Mouse (Mus musculus): ENCODE data around the gene Tpbg. TPM values are rescaled to one million over a fixed set of nuclear protein-coding genes. Genes with fewer than 3 reads are reported as not detected.

Tpbg gene
- polyA plus RNA-seq, 1 experiment = 14.6 TPM

Other genes starting within 250 kb of the Tpbg start
- gene Ibtk, start 93.0 kb upstream of the Tpbg start, polyA plus RNA-seq (2012; rRNA removed) = 23.6 and 26.4 TPM in 2 replicates

Measured in urinary bladder, adult 2 months (tissue).